Mouse (Mus musculus) lung, postnatal 14 days (tissue): ENCODE results near the gene Mcat.

Source experiments
- DNase-seq: peaks from one replicate; pipeline ENCODE4 v3.0.0; 2021

The Mcat gene

DNA sequence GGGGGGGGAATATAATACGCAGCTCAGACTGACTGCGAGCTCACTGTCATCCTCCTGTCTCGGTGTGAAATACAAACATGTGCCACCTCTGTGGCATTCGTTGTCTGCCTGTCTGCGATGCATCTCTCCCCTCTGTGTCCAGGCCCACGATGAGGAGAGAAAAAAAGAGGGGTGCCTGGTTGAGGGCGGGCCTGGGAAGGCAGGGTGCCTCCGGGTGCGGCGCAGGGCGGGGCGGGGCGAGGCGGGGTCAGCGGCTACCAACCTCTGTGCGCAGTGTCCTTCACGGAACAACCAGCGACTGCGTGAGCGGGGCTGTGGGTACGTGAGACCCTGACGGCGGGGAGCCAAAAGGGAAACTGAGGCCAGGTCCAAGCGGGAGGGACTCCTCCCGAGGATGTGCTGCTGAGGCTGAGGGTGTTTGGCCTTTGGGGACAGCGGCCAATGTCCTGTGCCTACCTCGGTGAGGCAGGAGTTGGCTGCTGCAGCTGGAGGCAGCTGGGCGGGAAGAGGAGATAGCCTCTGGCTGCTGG, at the start of gene Mcat, which contains the start of gene Tspo:
Gene Mcat (minus strand): TSS at position 461 of the 530 bp plus-strand sequence.
Gene Tspo (plus strand): TSS at position 266 of the 530 bp plus-strand sequence.
- peak; percentile 74 for DNase-seq

DNA sequence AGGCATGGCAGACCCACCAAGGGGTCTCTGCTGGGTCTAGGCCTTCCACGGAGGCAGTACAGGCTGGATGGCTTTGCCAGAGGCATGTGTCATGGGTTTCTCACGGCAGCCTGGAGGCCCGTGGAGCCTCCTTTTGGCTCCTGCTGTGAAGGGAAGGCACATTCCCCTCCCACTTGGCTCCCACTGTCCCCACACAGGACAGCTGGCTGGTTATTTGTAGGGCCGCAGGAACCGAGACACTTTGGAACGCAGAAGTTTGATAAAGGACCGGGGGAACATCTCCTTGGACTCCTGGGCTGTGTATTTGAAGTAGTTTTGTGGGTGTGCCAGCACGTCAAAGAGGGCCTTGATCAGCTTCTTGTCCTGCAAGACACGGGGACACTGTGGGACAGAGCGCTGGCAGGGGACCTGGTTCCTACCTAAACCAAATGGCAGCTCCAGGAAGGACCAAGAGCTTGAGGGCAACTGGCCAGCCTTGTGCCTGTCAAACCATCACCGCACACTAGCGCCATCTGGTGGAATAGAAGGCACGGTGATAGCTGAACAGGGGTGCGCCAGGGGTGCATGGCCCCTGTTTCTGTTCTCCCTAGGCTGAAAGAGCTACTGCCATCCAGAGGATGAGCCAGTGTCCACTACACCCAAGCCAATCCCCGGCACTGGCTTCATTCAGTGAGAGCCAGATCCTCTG, 43.7 kb upstream of the Mcat start:
- peak; percentile 83 for DNase-seq

DNA sequence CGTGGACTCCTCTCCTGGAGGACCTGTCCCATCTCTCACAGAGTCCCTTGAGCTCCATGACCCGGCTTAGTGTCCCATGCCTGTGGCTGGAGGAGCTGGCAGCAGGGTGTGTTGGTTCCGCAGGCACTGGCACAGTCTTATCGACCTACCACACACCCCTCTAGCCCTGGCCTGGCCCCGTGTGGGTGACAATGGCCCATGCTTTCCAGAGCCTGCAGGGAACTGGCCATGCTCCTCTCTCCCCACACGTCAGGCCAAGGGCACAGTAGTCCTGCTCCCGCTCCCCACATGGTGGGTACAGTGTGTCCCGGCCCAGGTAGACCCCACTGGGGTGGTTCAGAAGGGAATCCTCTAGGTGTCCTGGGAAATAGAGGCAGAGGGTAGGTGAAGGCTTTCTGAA, 43.1 kb upstream of the Mcat start:
- DNase-seq: no peak

DNA sequence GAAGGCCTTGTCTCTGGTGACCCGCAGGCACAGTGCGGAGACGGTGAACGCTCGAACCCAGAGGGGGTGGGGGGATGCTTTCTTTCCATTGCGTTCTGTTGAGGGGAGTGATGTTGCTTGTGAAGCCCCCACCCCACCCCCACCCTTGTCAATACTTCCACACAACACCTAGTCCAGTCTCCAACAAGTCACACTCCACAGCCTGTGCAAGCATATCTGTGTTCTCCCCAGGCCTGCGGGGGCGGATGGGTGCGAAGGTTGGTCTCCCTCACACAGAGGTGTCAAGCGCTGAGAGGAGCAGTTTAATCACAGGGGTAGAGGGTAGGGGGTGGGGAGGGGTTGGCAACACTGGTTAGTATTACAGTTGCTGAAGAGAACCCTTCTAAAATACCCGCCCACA, 42.6 kb upstream of the Mcat start:
- DNase-seq: no peak

DNA sequence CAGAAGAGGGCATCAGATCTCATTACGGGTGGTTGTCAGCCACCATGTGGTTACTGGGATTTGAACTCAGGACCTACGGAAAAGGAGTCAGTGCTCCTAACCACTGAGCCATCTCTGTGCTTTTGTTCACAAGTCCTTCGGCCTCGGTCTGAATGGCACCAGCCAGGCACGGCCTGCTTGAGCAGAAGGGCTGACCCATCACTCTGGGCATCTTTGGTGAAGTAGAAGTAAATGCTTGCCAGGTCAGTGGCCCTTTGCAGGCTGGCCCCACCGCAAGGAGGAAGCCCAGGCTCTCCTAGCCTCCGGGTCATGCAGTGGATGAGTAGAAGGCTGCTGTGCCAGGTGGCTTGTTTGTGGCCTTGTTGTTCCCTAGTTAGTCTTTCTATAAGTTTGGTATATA, 39.8 kb upstream of the Mcat start:
- no peak for DNase-seq

DNA sequence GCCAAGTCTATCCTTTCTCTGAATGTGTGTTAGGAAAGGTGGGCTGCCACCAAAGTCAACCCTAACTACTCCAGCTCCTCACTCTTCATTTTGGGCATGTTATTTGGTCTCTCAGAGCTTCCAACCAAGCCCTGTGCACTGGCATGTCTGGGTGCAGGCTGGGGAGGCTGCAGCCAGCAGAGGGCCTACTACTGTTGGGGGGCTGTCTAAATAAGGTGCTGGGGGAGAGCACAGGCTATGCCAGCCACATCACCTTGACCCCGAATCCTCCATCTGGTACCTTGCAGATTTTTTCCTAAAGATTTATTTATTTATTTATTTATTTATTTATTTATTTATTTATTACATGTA, 39.4 kb upstream of the Mcat start:
- no peak for DNase-seq

DNA sequence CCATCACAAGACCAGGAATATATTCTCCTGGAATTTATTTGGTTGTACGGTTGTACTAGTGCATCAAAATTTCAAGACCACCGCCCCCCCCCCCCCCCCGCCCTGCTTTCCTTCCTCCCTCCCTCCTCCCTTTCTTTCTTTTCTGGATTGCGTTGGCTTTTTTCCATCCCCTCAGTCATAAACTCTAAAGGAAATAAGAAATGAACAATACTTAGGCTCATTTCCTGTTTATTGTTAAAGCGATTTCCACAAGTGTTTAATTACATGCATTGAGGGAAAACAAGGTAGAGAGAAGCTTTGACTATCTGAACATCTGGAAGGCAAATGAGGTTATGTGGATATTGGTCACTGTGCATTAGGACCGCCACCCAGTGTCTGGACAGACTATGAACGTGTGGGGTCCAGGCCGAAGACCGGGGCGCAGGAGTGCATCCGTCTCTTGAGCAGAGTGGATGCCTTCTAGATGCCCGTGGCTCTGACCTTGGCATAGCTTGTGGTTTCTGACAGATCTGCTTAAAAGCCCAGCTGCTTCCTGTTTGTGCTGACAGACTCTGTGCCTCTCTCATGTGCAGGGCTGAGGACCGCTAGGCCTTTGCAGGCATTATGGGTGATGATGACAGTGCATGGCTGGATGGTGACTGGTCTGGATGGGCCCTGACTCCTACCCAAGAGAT, 38.9 kb upstream of the Mcat start:
- DNase-seq: peak; percentile 41

DNA sequence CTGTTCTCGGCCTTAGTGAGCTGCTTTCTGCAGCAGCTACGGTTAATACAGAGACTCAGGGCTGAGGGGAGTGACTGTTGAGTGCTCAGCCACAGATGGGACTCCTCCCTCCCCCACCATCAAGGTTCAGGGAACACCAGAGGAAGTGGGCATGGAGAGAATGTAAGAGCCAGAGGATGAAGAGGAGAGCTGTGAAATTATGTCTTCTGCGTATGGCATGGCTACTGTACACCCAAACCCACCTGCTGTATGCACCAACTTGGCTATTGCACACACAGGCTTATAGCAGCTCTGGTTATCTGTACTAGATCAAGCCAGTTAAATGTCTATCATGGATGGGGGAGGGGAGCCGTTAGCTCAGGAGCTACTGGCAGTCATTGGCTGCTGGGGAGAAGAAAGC, 37.6 kb upstream of the Mcat start:
- DNase-seq: no peak

DNA sequence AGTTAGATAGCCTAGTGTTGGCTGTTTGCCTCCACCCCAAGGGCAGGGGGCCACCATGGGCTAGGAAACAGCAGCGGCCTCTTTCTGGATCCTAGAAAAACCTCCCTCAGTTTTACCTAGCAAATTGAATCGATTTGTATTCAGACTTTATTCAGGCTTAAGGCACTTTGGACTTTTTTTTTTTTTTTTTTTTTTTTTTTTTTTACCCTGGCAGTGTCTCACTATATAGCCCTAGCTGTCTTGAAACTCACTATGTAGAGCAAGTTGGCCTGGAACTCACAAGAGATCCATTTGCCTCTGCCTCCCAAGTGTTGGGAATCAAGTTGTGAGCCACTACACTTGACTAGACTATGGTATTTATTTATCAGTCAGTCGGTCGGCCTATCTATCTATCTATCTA, 33.2 kb upstream of the Mcat start:
- DNase-seq: no peak

DNA sequence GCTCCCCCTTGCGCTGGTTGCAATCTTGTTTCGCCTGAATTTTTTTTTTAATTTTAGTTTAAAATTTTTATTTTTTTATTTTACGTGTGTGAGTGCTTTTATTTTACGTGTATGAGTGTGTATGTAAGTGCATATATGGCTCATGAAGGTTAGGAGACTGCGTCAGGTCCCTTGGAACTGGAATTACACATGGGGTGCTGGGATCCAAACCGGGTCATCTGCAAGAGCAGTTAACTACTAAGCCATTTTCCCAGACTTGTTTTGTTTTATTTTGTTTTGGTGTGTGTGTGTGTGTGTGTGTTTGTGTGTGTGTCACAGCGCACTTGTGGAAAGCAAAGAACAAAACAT, 31.8 kb upstream of the Mcat start:
- no peak for DNase-seq

DNA sequence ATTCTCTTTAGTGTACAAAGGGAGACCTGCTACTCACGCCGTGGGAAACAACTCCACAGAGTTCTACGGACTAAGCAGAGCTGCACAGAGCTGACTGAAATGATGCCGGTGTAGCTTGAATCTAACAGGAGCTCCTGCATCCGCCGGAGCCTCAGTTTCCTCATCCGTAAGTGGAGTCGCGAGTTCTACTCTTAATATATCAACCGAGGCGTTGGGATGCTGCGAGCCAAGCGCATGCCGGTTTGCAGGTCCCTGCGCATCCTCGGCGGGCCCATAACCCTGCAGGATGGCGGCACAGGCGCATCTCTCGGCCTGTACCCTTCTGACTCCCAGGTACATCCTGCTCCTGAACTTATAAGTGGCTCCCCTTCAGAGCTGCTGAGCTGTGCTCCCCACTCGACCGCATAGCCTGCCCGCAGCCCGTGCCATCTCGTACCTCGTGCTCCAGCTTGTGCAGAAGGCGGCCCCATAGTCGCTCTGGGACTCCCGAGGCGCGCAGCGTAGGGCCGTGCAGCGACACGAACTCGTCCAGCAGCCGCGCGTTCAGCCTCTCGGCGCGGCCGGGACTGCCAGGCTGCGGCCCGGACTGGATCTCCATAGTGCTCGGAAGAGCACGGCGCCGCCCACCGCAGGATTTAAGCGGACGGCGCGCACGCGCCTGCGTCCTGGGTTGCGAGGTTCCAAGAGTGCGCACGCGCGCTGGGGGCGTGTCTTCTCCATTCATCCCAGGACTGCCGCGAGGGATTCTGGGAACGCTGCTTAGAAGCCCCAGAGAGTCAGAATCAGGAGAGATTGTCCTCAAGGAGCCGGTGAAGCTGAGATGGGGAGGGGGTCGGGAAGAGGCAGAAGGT, 31.2 kb upstream of the Mcat start, which contains the start of gene Ttll12:
Gene Ttll12 (minus strand): TSS at position 645 of the 851 bp plus-strand sequence.
- peak; percentile 95 for DNase-seq

DNA sequence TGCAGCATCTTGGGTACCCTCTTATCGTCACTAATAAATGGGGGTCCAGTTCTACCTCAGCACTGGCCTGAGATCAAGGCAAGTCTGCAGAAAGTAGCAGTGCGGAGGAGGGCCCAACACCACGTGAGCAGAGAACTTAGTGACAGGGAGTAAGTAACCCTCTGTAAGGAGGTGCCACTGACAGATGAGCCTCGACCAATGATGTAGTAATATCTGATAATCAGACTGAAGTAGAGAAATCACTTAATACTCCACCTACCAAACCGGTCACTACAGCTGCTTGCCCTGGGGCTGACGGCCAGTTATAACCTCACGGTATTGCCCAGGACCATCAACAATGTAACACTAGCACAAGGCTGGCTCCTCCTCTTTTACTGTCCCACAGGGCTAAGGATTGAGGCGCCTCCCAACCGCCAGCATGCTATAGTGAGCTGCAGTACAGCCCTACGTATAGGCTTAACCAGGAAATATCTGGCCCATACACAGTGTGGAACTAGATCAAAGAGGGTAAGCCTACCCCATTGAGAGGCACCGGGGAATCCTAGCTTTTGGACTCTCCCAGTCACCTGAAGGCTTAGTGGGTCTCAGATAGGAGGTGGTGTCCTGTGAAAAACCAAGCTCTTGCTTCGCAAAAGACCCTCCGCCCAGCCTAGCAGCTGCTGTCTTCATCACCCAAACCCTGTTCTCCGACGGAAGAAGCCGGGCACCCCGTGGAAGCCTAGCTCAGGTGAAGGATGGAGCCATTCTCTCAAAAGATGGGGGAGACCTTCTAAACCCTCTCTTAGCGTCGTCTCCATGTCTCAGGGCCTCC, 30.3 kb upstream of the Mcat start:
- DNase-seq: no peak

DNA sequence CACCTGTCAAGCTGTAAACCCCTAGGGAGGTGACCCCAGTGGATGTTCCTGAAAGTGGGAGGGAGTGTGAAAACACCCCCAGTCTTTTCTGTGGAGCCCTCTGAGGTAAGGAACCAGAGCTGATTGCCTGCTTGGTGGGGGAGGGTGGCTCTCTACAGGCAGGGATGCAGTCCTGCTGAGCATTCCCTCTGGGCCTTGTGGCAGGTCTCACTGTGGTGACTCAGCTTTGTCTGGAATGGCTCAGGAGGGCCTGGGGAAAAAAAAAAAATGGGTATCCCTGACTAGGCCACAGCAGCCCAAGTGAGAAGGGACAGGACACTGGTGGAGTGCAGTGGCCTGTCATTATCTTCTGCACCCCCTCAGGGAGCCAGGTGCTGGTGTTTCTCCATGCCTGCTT, 29.6 kb upstream of the Mcat start:
- DNase-seq: no peak

DNA sequence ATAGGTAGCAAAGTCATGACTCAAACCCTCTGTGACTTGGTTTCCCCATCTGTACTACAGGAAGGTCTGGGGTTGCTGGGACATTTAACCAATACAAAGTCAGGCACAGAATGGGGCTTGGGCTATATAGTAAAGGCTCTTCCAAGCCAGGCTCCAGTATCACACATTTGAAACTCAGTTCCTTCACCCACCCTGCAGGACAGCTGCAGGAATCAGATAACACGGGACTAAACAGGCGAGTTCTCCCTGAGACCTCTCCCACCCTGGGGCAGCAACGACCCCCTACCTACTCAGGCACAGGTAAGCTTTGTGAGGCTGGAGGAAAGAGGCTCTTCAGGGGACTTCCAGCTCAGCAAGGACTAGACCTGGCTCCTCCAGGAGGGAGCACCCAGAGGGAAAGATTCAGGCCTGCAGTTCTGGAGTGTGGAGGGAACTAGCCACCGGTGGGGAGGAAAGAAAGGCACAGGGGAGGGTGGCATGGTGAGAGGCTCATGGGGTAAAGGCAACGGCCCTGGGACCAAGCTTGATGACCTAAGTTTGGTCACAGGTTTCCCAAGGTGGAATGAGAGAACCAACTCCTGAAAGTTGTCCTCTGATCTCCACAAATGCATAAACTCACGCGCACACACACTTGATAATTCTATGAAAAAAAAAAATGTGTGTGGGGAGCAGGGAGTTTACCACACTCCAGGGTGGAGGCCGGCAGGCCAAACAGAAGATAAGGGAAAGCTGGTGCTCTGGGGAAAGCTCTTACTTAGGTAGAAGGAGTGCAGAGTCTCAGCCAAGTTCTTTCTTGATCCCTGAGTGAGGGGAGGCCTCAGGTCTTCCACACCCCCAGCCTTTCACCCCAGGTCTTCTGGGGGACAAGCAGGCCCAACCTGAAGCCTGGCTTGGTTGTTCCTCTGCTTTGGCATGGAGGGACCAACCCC, 28.9 kb upstream of the Mcat start:
- no peak for DNase-seq

DNA sequence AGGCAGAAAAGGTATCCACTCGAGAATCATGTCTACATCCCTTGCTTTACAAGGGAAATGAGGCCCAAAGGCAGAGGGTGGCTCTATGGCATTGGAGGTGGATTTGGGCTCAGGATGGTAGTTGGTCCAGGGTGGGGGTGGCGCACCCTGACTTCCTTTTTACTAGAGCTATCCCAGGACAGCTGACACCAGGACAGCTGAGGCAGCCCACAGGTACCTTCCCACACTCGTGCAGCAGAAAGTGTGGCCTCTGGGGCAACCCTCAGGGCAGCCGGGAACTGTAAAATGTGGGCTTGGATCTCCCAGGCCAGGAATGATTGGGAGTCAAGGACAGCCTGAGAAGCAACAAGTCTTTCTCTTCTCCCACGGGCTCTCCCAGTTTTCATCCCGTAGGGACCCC, 28.2 kb upstream of the Mcat start:
- DNase-seq: no peak

DNA sequence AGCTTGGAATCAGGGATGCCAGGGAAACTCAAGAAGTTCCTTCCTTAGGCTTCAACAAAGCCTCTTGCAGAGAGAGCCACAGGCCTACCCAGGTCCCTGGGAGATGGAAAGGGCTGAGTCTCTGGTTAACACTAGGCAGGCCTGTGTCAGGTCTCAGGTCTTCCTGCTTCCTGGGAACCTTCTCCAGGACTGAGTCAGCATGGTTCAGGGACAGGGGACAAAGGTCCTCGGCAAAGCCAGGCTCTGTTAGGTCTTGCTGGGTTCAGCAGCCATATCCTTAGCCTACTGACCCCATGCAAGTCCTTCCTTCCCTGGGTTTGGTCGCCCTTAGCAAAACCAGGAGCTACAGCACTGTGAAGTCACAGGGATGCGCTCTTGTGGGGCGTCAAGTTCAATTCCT, 27.3 kb upstream of the Mcat start:
- DNase-seq: no peak

DNA sequence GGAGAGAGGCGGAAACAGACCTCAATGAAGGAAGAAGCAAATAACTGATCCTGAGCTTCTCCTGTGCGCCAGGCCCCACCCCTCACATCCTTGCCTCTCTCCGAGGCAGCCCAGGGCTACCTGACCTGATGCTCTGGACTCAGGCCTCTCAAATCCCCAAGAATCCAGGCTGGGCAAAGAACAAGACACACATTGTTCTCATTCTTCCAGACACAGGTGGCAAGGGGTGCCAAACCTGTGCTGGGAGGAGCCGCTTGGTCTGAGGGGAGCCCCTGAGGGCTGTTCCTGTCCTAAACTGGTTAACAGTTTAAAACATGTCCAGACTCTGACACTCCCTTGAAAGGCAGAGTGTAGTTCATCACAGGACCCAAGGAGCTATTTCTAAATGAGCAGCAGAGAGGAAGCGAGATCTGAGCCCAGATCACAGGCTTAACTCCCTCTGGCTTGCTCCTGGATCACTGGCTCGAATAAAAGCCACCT, 21.2 kb upstream of the Mcat start:
- no peak for DNase-seq

DNA sequence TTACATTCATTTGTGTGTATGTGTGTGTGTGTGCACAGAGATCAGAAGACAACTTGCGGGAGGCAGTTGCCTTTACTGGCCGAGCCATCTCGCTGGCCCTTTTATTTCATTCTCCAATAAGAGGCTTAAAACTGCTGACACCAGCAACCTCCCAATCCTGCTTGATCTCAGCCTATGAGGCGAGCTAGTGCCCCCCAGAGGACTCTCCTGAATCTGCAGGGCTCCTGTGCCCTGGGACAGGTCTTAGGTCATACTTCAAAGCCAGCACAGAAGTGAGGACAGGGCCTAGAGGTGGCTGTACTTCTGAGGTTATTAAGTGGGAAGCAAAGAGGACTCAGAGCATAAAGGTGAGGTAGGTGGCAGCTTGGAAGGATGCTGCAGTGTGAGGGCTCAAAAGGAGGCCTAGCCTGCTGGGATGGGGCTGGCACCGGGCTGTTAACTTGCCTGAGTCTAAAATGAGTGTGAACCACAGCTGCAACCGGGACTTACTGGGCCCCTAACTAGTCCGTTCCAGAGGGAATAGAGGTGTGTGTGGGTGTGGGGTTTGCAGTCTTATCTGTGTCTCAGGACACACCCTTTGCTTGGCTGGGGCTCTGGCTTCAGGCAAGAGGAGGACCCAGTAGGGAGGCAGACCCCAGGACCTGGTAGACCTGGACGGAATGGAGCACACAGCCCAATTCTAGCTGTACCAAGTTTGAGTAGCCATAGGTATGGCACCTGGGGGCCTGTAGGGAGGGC, 20.0 kb upstream of the Mcat start:
- DNase-seq: peak; percentile 74

DNA sequence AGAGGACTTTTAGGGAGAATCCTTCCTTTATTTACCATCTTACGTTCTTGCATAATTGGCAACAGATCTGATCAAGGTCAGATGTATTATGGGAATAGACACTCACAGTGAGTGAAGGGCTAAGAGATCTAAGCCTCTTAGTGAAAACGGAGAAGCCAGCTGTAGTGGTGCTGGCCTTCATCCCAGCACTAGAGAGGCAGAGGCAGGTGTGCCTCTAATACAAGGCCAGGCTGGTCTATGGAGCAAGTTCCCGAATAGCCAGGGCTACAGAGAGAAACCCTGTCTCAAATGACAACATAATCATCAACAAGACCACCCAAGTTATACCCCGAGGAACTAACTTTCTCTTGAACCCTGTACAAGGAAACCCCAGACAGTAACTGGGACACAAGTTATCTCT, 19.3 kb upstream of the Mcat start:
- DNase-seq: no peak

DNA sequence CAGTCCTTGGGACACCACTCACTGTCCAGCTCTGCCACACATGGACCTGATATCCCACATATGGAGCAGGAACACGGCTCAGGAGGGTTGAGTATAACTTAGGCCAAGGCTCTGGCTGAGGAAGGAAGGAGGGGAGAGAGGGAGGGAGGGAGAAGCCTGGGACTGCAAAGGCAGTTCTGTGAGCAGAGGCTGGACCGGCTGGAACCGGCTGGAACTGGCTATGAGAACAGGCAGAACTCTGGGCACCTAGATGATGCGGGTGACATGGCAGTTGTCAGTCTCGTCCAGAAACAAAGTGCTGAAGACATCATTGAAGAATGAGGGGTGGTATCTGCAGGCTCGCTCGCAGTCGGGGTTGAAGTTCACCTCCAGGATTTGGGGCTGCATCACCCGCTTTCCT, 13.1 kb upstream of the Mcat start:
- DNase-seq: no peak

DNA sequence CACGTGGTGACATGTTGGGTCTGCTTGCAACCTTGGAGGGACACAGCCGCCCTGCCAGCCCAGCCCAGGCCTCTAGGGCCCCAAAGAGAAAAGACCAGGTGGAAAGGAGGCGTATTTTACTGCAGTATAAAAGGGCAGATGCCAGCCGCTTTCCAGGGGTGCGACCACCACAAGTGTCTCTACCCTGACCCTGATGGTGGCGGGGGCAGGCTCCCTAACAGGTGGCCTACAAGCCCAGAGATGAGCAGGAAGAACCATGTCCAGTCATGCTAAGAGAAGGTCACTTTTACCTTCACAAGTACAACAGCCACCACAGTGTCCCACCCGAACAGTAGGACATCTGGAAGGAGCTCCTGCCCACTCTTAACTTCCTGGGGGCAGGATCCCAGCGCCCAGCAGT, 12.0 kb upstream of the Mcat start:
- DNase-seq: no peak
